Mouse (Mus musculus) thymus, adult 2 months (tissue): ENCODE measurements around the gene 4930402F06Rik.

Experiments used
- CTCF ChIP-seq: fragments of 200-500 bp; IDR thresholded peaks from 2 replicates; pipeline ENCODE4 v1.5.1; 2012; ENCODE audit warnings: mild to moderate bottlenecking, control low read depth, low read length, moderate library complexity, borderline replicate concordance; ENCODE audit not compliant: control insufficient read depth, poor library complexity, insufficient read depth; ENCODE audit errors: extremely low read depth
- POLR2A ChIP-seq: fragments of 200-500 bp; IDR thresholded peaks from 2 replicates; pipeline ENCODE4 v1.6.1; 2012; ENCODE audit warnings: mild to moderate bottlenecking, low read length, control low read depth, moderate library complexity; ENCODE audit not compliant: control insufficient read depth, poor library complexity, insufficient read depth; ENCODE audit errors: extremely low read depth

DNA sequence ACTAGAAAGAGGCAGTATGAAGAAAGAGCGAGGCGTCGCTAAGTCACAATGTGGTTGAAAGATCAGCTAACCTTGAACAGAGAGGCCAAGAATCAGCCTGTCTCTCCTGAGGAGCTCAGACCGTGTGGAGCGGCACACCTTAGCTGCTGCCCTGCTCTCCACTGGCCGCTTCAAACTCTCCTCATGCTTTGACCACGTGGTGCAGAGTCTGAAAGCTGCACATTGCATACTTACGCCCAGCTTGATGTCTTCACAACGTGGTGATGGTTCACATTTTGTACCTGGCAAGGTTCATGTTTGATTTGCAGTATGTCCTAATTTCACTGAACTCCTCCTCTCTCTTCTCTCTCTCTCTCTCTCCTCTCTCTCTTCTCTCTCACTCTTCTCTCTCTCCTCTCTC, 17.7 kb downstream of the 4930402F06Rik start:
- TF ChIP-seq CTCF, result no peak
- TF ChIP-seq POLR2A, result no peak
